Mouse (Mus musculus) hindbrain, embryonic 11.5 days (tissue): ENCODE data around the gene Mrtfa. TPM values are rescaled to one million over a fixed set of nuclear protein-coding genes. Genes with fewer than 3 reads are reported as not detected.

Source experiments
- ATAC-seq: fragments of 200-750 bp; cut with Nextera tagmentation; 2 replicates; pipeline ENCODE4 v1.8.0; 2017; ENCODE audit warnings: mild to moderate bottlenecking, moderate TSS enrichment, moderate library complexity; ENCODE audit not compliant: low FRiP score
- DNase-seq: peaks from one replicate; pipeline ENCODE4 v3.0.0-alpha.2; 2015; ENCODE audit warnings: low spot score
- H3K27ac ChIP-seq: fragments of 300-500 bp; sonication (generic); 2 replicates; pipeline ENCODE4 v1.5.1; 2014; ENCODE audit warnings: mild to moderate bottlenecking, low read depth, low read length
- H3K27me3 ChIP-seq: fragments of 300-500 bp; sonication (generic); 2 replicates; pipeline ENCODE4 v1.6.1; 2014; ENCODE audit warnings: mild to moderate bottlenecking, low read length, moderate library complexity, mixed read lengths; ENCODE audit not compliant: control insufficient read depth, insufficient read depth
- H3K36me3 ChIP-seq: fragments of 300-500 bp; sonication (generic); 2 replicates; pipeline ENCODE4 v1.6.1; 2014; ENCODE audit warnings: mild to moderate bottlenecking, low read length, moderate library complexity, mixed read lengths; ENCODE audit not compliant: control insufficient read depth, insufficient read depth
- H3K4me1 ChIP-seq: fragments of 300-500 bp; sonication (generic); replicated peaks from 2 replicates; pipeline ENCODE4 v1.6.1; 2014; ENCODE audit warnings: low read length, mixed read lengths; ENCODE audit not compliant: control insufficient read depth, insufficient read depth
- H3K4me2 ChIP-seq: fragments of 300-500 bp; sonication (generic); replicated peaks from 2 replicates; pipeline ENCODE4 v1.6.1; 2014; ENCODE audit warnings: mild to moderate bottlenecking, low read depth, low read length
- H3K4me3 ChIP-seq: fragments of 300-500 bp; sonication (generic); 2 replicates; pipeline ENCODE4 v1.5.1; 2014; ENCODE audit warnings: low read depth, low read length
- H3K9ac ChIP-seq: fragments of 300-500 bp; sonication (generic); 2 replicates; pipeline ENCODE4 v1.6.1; 2014; ENCODE audit warnings: low read depth, low read length
- H3K9me3 ChIP-seq: fragments of 300-500 bp; sonication (generic); 2 replicates; pipeline ENCODE4 v1.6.1; 2016; ENCODE audit warnings: low read length; ENCODE audit not compliant: control insufficient read depth
- WGBS: fragments of 180-500 bp; shearing (Covaris S2); extraction: QIAGEN DNeasy Blood & Tissue Kit; methylation state at CpG from one replicate; pipeline ENCODE4 v1.1.7; 2014; 5-methylcytosine and 5-hydroxymethylcytosine counted together
- polyA plus RNA-seq: library from polyadenylated mRNA; unstranded; fragments of >200 nt; fragmentation: Nextera tagmentation; extraction: Ambion mirVana; gene quantifications from 2 replicates; pipeline ENCODE4 v1.2.1, GENCODE M21; 2014

The Mrtfa gene
- polyA plus RNA-seq, 1 experiment from 2014 or later = 31.9 TPM

- Histone ChIP-seq H3K4me1 (no peaks in the 10 kb centered on the region; the same call in 1 of the 2 replicates), H3K36me3 (no peaks in the 10 kb centered on the region), H3K4me2 (no peak overlapping the region), H3K4me3 (no peak overlapping the region), H3K9me3 (no peaks in the 10 kb centered on the region), H3K27me3 (no peaks in the 10 kb centered on the region), H3K27ac (no peak overlapping the region), H3K9ac (no peak overlapping the region)
- DNase-seq (no peak), ATAC-seq (no peak)
- WGBS = 85% methylated on average over 4 of the region's 4 CpGs
Measured at GRCm38 (mm10) chr15:81083281-81083680, 107.3 kb downstream of the Mrtfa start.

DNA sequence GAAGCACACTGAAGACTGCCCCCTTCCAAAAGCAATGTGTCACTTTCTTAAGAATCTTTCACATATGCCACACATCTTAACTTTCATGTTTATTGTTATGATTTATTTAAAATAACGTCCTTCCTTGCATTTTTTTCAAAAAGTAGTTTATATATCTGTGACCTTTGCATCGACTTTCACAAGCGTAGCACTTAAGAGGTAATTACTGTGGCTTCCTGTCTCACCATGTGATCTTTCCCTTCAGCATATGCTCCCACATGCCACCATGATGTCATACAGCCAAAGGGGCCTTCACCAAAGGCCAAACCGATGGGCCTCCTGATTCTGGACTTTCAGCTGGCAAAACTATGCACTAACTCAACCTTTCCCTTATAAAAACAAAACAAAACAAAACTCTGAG lies 109.3 kb downstream of the Mrtfa start:
- no peaks in the 10 kb centered on the region for H3K9me3 ChIP-seq
- WGBS = 77% methylated on average over 4 of the region's 4 CpGs
- H3K4me2 ChIP-seq = no peak overlapping the region
- no peaks in the 10 kb centered on the region for H3K4me1 ChIP-seq
- no peaks in the 10 kb centered on the region for H3K36me3 ChIP-seq
- no peak for ATAC-seq
- H3K27me3 ChIP-seq = no peaks in the 10 kb centered on the region
- H3K27ac ChIP-seq = no peak overlapping the region
- no peak for DNase-seq
- no peak overlapping the region for H3K4me3 ChIP-seq
- H3K9ac ChIP-seq = no peak overlapping the region

- DNase-seq (no peak), ATAC-seq (no peak)
- H3K4me2 ChIP-seq = no peak overlapping the region
- H3K27me3 ChIP-seq = no peaks in the 10 kb centered on the region
- no peak overlapping the region for H3K4me3 ChIP-seq
- WGBS = 91% methylated on average over 9 of the region's 9 CpGs
- no peak overlapping the region for H3K9ac ChIP-seq
- no peaks in the 10 kb centered on the region for H3K9me3 ChIP-seq
- H3K36me3 ChIP-seq = no peaks in the 10 kb centered on the region
- no peak overlapping the region for H3K27ac ChIP-seq
- no peaks in the 10 kb centered on the region for H3K4me1 ChIP-seq
Measured at GRCm38 (mm10) chr15:81080405-81080804, 110.2 kb downstream of the Mrtfa start.

DNA sequence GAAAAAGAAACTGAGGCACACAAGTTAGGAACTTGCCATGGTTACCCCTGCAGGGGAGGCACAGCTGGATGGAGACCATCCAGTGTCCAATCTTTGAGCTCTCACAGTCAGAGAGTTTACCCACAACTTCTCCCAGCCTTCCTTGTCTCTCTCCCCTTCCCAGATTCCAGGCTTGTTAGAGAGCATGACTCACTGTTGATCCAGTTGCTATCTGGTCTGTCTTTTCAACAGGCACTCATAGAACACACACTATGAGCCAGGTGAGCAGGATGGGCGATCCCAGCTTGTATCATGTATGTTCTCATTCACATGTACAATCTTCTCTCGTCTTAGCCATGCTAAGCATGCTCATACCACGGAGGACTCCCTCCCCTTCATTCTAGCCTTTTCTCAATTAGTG lies 111.3 kb downstream of the Mrtfa start:
- no peak overlapping the region for H3K9ac ChIP-seq
- no peaks in the 10 kb centered on the region for H3K27me3 ChIP-seq
- 88% methylated on average over 3 of the region's 3 CpGs for WGBS
- H3K36me3 ChIP-seq = no peaks in the 10 kb centered on the region
- ATAC-seq (no peak), DNase-seq (no peak)
- H3K4me3 ChIP-seq = no peak overlapping the region
- H3K4me2 ChIP-seq = no peak overlapping the region
- no peak overlapping the region for H3K27ac ChIP-seq
- no peaks in the 10 kb centered on the region for H3K4me1 ChIP-seq
- H3K9me3 ChIP-seq = no peaks in the 10 kb centered on the region

DNA sequence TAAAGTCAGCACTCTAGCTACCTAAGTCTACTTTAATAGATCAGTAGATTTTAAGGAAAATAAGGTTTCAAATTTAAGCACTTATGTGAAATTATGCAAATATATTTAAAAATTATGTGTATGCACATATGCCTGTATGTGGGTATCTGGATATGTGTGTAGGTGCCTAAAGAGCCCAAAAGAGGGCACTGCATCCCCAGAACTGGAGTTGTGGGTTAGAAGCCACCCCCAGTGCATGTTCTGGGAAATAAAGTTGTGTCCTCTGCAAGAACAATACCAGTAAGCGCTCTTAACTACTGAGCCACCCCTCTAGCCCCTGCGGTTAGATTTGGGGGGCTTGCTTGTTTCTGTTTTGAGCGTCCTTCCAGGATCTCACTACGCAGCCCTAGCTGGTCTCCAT lies 113.0 kb downstream of the Mrtfa start:
- Histone ChIP-seq H3K4me2 (no peak overlapping the region), H3K36me3 (no peaks in the 10 kb centered on the region), H3K4me3 (no peak overlapping the region), H3K4me1 (no peaks in the 10 kb centered on the region), H3K9me3 (no peaks in the 10 kb centered on the region), H3K27ac (no peak overlapping the region), H3K27me3 (no peaks in the 10 kb centered on the region), H3K9ac (no peak overlapping the region)
- ATAC-seq (no peak), DNase-seq (no peak)
- 94% methylated on average over 4 of the region's 4 CpGs for WGBS

GRCm38 (mm10) chr15:81074543-81074942 lies 116.0 kb downstream of the Mrtfa start:
- H3K9ac ChIP-seq = no peak overlapping the region
- H3K4me2 ChIP-seq = no peak overlapping the region
- WGBS = 93% methylated on average over 1 of the region's 1 CpGs
- H3K27ac ChIP-seq = no peak overlapping the region
- H3K4me1 ChIP-seq = no peaks in the 10 kb centered on the region
- no peaks in the 10 kb centered on the region for H3K36me3 ChIP-seq
- ATAC-seq = no peak
- no peak for DNase-seq
- no peaks in the 10 kb centered on the region for H3K9me3 ChIP-seq
- H3K27me3 ChIP-seq = no peaks in the 10 kb centered on the region
- no peak overlapping the region for H3K4me3 ChIP-seq

- no peak overlapping the region for H3K9ac ChIP-seq
- no peaks in the 10 kb centered on the region for H3K27me3 ChIP-seq
- H3K9me3 ChIP-seq = no peaks in the 10 kb centered on the region
- 73% methylated on average over 2 of the region's 2 CpGs for WGBS
- DNase-seq (no peak), ATAC-seq (no peak)
- H3K27ac ChIP-seq = no peak overlapping the region
- H3K36me3 ChIP-seq = no peaks in the 10 kb centered on the region
- no peak overlapping the region for H3K4me3 ChIP-seq
- H3K4me1 ChIP-seq = no peaks in the 10 kb centered on the region
- no peak overlapping the region for H3K4me2 ChIP-seq
Measured at GRCm38 (mm10) chr15:81073751-81074150, 116.8 kb downstream of the Mrtfa start.

GRCm38 (mm10) chr15:81072748-81073147 lies 117.8 kb downstream of the Mrtfa start:
- H3K36me3 ChIP-seq = no peaks in the 10 kb centered on the region
- H3K4me3 ChIP-seq = no peak overlapping the region
- H3K27me3 ChIP-seq = no peaks in the 10 kb centered on the region
- ATAC-seq (no peak), DNase-seq (peak; percentile 39)
- H3K4me2 ChIP-seq = no peak overlapping the region
- no peaks in the 10 kb centered on the region for H3K9me3 ChIP-seq
- H3K9ac ChIP-seq = no peak overlapping the region
- no peak overlapping the region for H3K27ac ChIP-seq
- no peaks in the 10 kb centered on the region for H3K4me1 ChIP-seq
- WGBS = 82% methylated on average over 2 of the region's 2 CpGs

DNA sequence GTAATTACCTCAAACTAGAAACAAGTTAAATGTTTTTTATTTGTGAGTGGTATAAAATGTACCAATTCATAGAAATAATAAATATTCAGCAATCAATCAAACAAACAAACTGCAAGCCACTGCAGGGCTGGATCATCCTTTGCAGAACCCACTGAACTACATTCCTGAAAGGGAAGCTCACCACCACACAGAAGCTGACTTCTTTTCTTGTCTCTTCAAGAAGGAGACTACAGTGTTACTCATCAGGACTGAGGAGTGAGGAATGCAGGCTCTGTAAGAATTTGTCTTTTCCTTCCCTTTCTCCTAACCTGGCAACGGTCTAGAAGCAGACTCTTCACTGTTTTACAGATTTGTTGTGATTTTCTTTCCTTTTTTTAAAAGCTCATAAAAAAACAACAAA lies 120.1 kb downstream of the Mrtfa start:
- Histone ChIP-seq H3K4me3 (no peak overlapping the region), H3K36me3 (no peaks in the 10 kb centered on the region), H3K9me3 (no peaks in the 10 kb centered on the region), H3K27me3 (no peaks in the 10 kb centered on the region), H3K4me2 (no peak overlapping the region), H3K27ac (no peak overlapping the region), H3K9ac (no peak overlapping the region), H3K4me1 (no peaks in the 10 kb centered on the region)
- DNase-seq (no peak), ATAC-seq (no peak)
- WGBS = 87% methylated on average over 1 of the region's 1 CpGs
